Mouse (Mus musculus): ENCODE results near the gene Zdhhc16. TPM values are rescaled to one million over a fixed set of nuclear protein-coding genes. Genes with fewer than 3 reads are reported as not detected.
A peak's percentile ranks its signal among the peaks of the same experiment; 100 is the strongest.

Zdhhc16 gene
- polyA plus RNA-seq (2014; fragmentation: Nextera tagmentation; extraction: Ambion mirVana), result 59.0 and 59.1 TPM in 2 replicates

DNA sequence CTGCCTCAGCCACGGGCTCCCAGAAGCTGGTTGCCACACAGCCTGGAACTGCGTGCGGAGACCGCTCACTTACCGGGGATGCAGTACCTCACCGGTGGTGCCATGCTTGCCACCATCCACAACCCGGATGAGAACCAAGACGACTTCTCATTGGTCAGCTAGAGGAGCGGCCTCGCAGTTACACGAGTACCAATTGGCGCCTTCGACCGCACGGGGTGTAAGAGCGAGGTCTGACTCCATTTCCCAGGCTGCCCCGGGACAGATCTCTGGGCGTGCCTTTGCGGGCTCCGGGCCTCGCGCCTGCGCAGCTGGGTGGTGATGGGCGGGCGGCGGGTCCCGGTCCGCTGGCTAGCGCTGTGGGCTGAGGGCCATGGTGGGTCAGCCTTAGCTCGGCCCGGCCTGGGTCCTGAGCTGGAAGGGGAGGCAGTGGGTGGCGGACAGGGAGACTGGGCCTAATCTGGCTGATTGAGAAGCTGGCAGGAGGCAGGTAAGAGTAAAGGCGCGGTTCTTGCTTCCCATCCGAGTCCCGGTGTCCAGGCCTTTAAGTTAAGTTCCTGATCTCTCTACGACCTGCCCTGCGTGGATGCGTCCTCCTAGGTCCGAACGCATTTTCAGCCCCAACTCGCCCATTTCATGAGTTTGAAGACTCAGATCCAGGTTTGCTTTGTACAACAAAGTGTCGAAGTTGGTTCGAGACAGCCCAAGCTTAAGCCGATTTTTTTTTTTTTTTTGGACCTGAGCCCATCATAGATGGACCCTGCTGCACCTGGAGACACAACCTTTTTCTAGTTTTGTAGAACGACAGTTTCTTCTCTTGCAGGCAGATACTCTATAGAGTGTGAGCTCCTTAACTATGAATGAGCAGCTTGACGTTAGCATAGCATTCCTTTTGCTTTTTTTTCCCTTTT, at the start of gene Zdhhc16, which contains the start of gene Exosc1:
Gene Zdhhc16 (plus strand): TSS at position 302 of the 908 bp plus-strand sequence.
Gene Exosc1 (minus strand): TSS at position 245 of the 908 bp plus-strand sequence.
- DNase-seq (ENCODE audit: low spot score) (peak; percentile 98), ATAC-seq (ENCODE audit: low FRiP score) (peak; percentile 100)
- Histone ChIP-seq H3K4me3 (ENCODE audit: low read depth, low read length) (peak within 1 kb of the TSS; percentile 83), H3K4me2 (replicated peaks; ENCODE audit: low read depth, low read length) (peak within 1 kb of the TSS; percentile 74), H3K9ac (ENCODE audit: low read depth, low read length) (peak within 1 kb of the TSS; percentile 76), H3K36me3 (ENCODE audit: control insufficient read depth, insufficient read depth, low read length) (no peaks in the 10 kb centered on the region), H3K27me3 (ENCODE audit: control insufficient read depth, insufficient read depth, low read length) (no peaks in the 10 kb centered on the region), H3K9me3 (ENCODE audit: control insufficient read depth, low read length) (no peaks in the 10 kb centered on the region), H3K4me1 (replicated peaks; ENCODE audit: control insufficient read depth, insufficient read depth, low read length) (peaks cover 8% of the 10 kb centered on the region), H3K27ac (ENCODE audit: low read depth, low read length) (no peak within 1 kb of the TSS)
- under 1% methylated on average over 47 of the region's 47 CpGs for WGBS

GRCm38 (mm10) chr19:41883882-41884281, 49.4 kb upstream of the Zdhhc16 start:
- no peak overlapping the region for H3K4me2 ChIP-seq (replicated peaks; ENCODE audit: low read depth, low read length)
- no peaks in the 10 kb centered on the region for H3K27me3 ChIP-seq (ENCODE audit: control insufficient read depth, insufficient read depth, low read length)
- peaks cover 4% of the 10 kb centered on the region for H3K36me3 ChIP-seq (ENCODE audit: control insufficient read depth, insufficient read depth, low read length)
- H3K4me3 ChIP-seq (ENCODE audit: low read depth, low read length), result no peak overlapping the region
- H3K9me3 ChIP-seq (ENCODE audit: control insufficient read depth, low read length), result no peaks in the 10 kb centered on the region
- H3K9ac ChIP-seq (ENCODE audit: low read depth, low read length), result no peak overlapping the region
- ATAC-seq (ENCODE audit: low FRiP score) (no peak), DNase-seq (ENCODE audit: low spot score) (no peak)
- no peak overlapping the region for H3K27ac ChIP-seq (ENCODE audit: low read depth, low read length)
- WGBS, result 95% methylated on average over 9 of the region's 9 CpGs
- no peaks in the 10 kb centered on the region for H3K4me1 ChIP-seq (replicated peaks; ENCODE audit: control insufficient read depth, insufficient read depth, low read length)

DNA sequence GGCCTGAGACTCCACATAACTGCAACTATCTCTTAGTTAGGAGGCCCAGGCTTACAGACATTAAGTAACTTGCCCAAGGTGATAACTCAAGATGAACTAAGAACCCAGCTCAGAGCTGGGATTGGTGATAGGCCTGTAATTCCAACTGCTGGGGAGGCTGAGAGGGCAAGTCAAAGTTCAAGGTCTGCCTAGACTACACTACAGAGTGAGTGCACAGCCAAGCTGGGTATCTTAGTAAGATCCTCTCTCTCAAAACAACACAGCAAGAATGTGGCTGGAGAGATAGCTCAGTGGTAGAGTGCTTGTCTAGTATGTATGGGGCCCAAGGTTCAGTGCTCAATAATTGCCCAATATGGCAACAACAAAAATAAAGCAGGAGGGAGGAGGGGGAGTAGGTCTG, 45.1 kb upstream of the Zdhhc16 start:
- Histone ChIP-seq H3K4me2 (replicated peaks; ENCODE audit: low read depth, low read length) (no peak overlapping the region), H3K27ac (ENCODE audit: low read depth, low read length) (no peak overlapping the region), H3K9ac (ENCODE audit: low read depth, low read length) (no peak overlapping the region), H3K27me3 (ENCODE audit: control insufficient read depth, insufficient read depth, low read length) (no peaks in the 10 kb centered on the region), H3K36me3 (ENCODE audit: control insufficient read depth, insufficient read depth, low read length) (peaks cover 2% of the 10 kb centered on the region; the same call in 1 of the 2 replicates), H3K9me3 (ENCODE audit: control insufficient read depth, low read length) (no peaks in the 10 kb centered on the region), H3K4me3 (ENCODE audit: low read depth, low read length) (no peak overlapping the region), H3K4me1 (replicated peaks; ENCODE audit: control insufficient read depth, insufficient read depth, low read length) (no peaks in the 10 kb centered on the region)
- DNase-seq (ENCODE audit: low spot score), result no peak
- no peak for ATAC-seq (ENCODE audit: low FRiP score)

DNA sequence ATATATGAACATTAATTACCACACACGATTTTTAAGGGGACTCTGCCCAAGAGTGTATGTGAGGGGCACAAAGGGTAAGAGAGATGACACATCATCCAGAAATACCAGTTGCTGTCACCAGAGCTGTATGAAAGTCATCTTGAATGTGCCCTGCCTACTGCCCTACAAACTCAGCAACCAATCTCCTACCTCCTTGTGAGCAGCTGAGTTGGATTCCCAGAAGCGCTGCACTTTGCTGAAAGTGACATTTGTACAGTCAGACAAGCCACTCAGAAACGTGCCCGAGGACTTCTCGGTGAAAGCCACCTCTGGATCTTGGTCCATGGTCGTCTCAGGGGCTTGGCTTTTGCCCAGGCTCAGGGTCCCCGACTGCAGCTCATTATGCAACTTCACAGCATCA, 38.3 kb upstream of the Zdhhc16 start:
- no peak for ATAC-seq (ENCODE audit: low FRiP score)
- 49% methylated on average over 7 of the region's 7 CpGs for WGBS

GRCm38 (mm10) chr19:41895460-41896318, 37.6 kb upstream of the Zdhhc16 start, which contains the start of gene Rrp12:
TSS of gene Rrp12 (minus strand) at chr19:41896173.
- peaks cover 5% of the 10 kb centered on the region for H3K4me1 ChIP-seq (replicated peaks; ENCODE audit: control insufficient read depth, insufficient read depth, low read length)
- DNase-seq (ENCODE audit: low spot score) (peak; percentile 92), ATAC-seq (ENCODE audit: low FRiP score) (peak; percentile 87; the same call in 1 of the 2 replicates)
- peak within 1 kb of the TSS; percentile 52 for H3K9ac ChIP-seq (ENCODE audit: low read depth, low read length)
- H3K9me3 ChIP-seq (ENCODE audit: control insufficient read depth, low read length), result no peaks in the 10 kb centered on the region
- peak within 1 kb of the TSS; percentile 85 for H3K4me3 ChIP-seq (ENCODE audit: low read depth, low read length)
- H3K27ac ChIP-seq (ENCODE audit: low read depth, low read length), result no peak within 1 kb of the TSS
- no peaks in the 10 kb centered on the region for H3K27me3 ChIP-seq (ENCODE audit: control insufficient read depth, insufficient read depth, low read length)
- WGBS, result 2% methylated on average over 46 of the region's 46 CpGs
- H3K36me3 ChIP-seq (ENCODE audit: control insufficient read depth, insufficient read depth, low read length), result no peaks in the 10 kb centered on the region
- H3K4me2 ChIP-seq (replicated peaks; ENCODE audit: low read depth, low read length), result peak within 1 kb of the TSS; percentile 77

More for the DNA sequence above, 38.3 kb upstream of the Zdhhc16 start:
- H3K36me3 ChIP-seq (ENCODE audit: control insufficient read depth, insufficient read depth, low read length), result no peaks in the 10 kb centered on the region
- DNase-seq (ENCODE audit: low spot score), result no peak
- H3K4me2 ChIP-seq (replicated peaks; ENCODE audit: low read depth, low read length), result peak overlapping the region; percentile 77
- H3K27ac ChIP-seq (ENCODE audit: low read depth, low read length), result no peak overlapping the region
- peak overlapping the region; percentile 85 for H3K4me3 ChIP-seq (ENCODE audit: low read depth, low read length)
- H3K9me3 ChIP-seq (ENCODE audit: control insufficient read depth, low read length), result no peaks in the 10 kb centered on the region
- no peaks in the 10 kb centered on the region for H3K27me3 ChIP-seq (ENCODE audit: control insufficient read depth, insufficient read depth, low read length)
- H3K9ac ChIP-seq (ENCODE audit: low read depth, low read length), result no peak overlapping the region; the same call in 1 of the 2 replicates
- peaks cover 5% of the 10 kb centered on the region for H3K4me1 ChIP-seq (replicated peaks; ENCODE audit: control insufficient read depth, insufficient read depth, low read length)

DNA sequence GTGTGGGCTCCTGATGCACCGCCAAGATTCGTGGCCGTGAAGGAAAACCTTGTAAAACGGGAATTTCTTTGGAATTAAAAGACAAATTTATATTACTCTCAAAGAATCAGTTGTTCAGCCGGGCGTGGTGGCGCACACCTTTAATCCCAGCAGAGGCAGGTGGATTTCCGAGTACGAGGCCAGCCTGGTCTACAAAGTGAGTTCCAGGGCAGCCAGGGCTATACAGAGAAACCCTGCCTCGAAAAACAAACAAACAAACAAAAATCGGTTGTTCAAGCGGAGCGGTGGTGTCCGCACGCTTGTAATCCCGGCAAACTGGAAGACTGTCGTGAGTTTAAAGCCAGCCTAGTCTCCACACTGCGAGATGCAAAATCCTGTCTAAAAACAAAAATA, 37.0 kb upstream of the Zdhhc16 start:
- Histone ChIP-seq H3K4me3 (ENCODE audit: low read depth, low read length) (peak overlapping the region; percentile 85), H3K27me3 (ENCODE audit: control insufficient read depth, insufficient read depth, low read length) (no peaks in the 10 kb centered on the region), H3K27ac (ENCODE audit: low read depth, low read length) (no peak overlapping the region), H3K9me3 (ENCODE audit: control insufficient read depth, low read length) (no peaks in the 10 kb centered on the region), H3K4me2 (replicated peaks; ENCODE audit: low read depth, low read length) (peak overlapping the region; percentile 77), H3K4me1 (replicated peaks; ENCODE audit: control insufficient read depth, insufficient read depth, low read length) (peaks cover 5% of the 10 kb centered on the region), H3K36me3 (ENCODE audit: control insufficient read depth, insufficient read depth, low read length) (no peaks in the 10 kb centered on the region), H3K9ac (ENCODE audit: low read depth, low read length) (peak overlapping the region; percentile 52)
- WGBS, result 19% methylated on average over 18 of the region's 18 CpGs
- no peak for DNase-seq (ENCODE audit: low spot score)
- ATAC-seq (ENCODE audit: low FRiP score), result no peak

GRCm38 (mm10) chr19:41898860-41899259, 34.4 kb upstream of the Zdhhc16 start:
- Histone ChIP-seq H3K4me2 (replicated peaks; ENCODE audit: low read depth, low read length) (no peak overlapping the region), H3K9ac (ENCODE audit: low read depth, low read length) (no peak overlapping the region), H3K4me3 (ENCODE audit: low read depth, low read length) (no peak overlapping the region), H3K27me3 (ENCODE audit: control insufficient read depth, insufficient read depth, low read length) (no peaks in the 10 kb centered on the region), H3K4me1 (replicated peaks; ENCODE audit: control insufficient read depth, insufficient read depth, low read length) (peaks cover 5% of the 10 kb centered on the region), H3K9me3 (ENCODE audit: control insufficient read depth, low read length) (no peaks in the 10 kb centered on the region), H3K27ac (ENCODE audit: low read depth, low read length) (no peak overlapping the region), H3K36me3 (ENCODE audit: control insufficient read depth, insufficient read depth, low read length) (no peaks in the 10 kb centered on the region)
- WGBS, result 52% methylated on average over 4 of the region's 4 CpGs
- peak; percentile 60 for DNase-seq (ENCODE audit: low spot score)
- no peak for ATAC-seq (ENCODE audit: low FRiP score)

DNA sequence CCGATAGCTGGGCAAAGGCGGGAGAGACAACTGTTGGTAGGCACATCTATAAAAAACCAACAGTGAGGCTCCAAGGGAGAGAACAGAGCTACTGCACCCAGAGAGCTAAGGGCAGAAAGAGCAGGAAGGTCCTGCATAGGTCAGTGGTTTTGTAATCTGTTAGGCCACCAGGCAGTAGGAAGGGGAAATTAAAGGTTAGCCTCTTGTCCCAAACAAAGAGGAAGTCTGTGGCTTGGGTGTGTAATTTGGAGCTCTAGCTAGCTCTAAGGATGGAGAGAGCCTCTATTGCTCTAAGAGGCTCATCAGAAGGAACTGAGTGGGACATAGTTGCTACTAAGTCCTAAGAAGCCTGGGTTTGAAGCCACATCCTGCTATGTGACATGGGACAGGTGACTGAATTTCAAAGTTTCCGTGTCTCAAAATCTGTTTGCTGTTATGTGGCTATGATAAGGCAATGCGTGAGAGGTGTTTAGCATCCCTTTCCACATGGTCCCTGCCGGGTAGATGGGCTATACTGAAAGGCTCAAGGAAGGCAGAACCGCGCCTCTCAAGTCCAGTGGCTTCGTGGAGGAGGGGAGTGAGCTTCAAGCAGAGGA, 32.7 kb upstream of the Zdhhc16 start:
- ATAC-seq (ENCODE audit: low FRiP score) (no peak), DNase-seq (ENCODE audit: low spot score) (no peak)
- no peaks in the 10 kb centered on the region for H3K9me3 ChIP-seq (ENCODE audit: control insufficient read depth, low read length)
- no peaks in the 10 kb centered on the region for H3K27me3 ChIP-seq (ENCODE audit: control insufficient read depth, insufficient read depth, low read length)
- no peak overlapping the region for H3K9ac ChIP-seq (ENCODE audit: low read depth, low read length)
- H3K4me3 ChIP-seq (ENCODE audit: low read depth, low read length), result no peak overlapping the region
- no peak overlapping the region for H3K27ac ChIP-seq (ENCODE audit: low read depth, low read length)
- H3K4me1 ChIP-seq (replicated peaks; ENCODE audit: control insufficient read depth, insufficient read depth, low read length), result no peaks in the 10 kb centered on the region
- H3K36me3 ChIP-seq (ENCODE audit: control insufficient read depth, insufficient read depth, low read length), result no peaks in the 10 kb centered on the region
- 86% methylated on average over 8 of the region's 8 CpGs for WGBS
- H3K4me2 ChIP-seq (replicated peaks; ENCODE audit: low read depth, low read length), result no peak overlapping the region
